Mouse (Mus musculus) left cerebral cortex, adult 11 months (tissue): ENCODE measurements around the gene Luc7l.

Source experiments
- DNase-seq: peaks from one replicate; pipeline ENCODE4 v3.0.0; 2022; ENCODE audit warnings: low spot score

The Luc7l gene

GRCm38 (mm10) chr17:26252539-26253251 is at the start of gene Luc7l:
Gene Luc7l (plus strand): TSS chr17:26252896.
- peak; percentile 89 for DNase-seq

DNA sequence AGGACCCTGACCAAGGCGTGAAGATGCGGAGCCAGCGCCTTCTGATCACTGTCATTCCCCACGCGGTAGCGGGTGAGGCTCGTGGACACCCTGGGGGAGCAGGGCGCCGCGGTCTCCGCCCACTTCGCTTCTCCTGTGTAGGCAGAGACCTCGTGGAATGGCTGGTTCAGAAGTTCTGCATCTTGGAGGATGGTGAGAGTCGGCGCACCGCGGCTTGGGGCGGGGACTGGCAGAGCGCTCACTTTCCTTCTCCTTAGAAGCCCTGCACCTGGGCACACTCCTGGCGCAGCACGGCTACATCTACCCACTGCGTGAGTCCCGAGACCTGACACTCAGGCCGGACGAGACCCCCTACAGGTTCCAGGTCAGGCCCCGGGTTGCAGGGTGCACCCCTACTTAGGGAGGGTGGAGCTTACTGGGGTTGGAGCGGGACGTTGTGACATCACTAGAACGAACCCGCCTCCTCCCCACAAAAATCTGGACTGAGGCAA is 49.3 kb upstream of the Luc7l start:
- peak; percentile 62 for DNase-seq

- DNase-seq: no peak
Observed at GRCm38 (mm10) chr17:26204766-26205165, 47.9 kb upstream of the Luc7l start.

DNA sequence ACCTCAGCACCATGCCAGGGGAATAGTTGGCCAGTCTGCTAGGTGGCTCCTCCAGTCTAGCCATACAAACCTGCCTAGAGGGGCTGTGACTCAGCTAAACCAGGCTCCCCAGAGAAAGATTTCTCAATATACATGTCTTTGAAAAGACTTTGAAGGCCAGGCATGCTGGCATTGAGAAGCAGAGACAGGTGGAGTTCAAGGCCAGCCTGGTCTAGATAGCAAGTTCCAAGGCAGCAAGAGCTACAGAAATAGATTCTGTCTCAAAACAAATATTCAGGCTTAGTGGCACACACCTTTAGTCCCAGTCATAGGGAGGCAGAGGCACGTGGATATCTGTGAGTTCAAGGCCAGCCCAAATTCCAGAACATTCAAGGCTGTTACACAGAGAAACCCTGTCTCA is 46.3 kb upstream of the Luc7l start:
- DNase-seq: no peak

DNA sequence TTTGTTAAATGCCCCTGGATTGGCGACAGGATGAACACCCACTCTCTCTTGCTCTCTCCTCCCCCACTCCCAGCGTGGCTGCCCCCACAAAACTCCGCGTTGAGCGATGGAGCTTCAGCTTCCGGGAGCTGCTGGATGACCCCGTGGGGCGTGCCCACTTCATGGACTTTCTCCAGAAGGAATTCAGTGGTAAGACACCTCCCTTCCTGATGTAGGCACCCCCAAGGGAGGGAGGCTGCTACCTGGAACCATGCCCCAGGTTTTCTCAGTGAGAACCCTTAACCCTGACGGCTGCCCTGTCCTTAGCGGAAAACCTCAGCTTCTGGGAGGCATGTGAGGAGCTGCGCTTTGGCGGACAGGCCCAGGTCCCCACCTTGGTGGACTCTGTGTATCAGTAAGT is 45.0 kb upstream of the Luc7l start, which contains the start of gene Arhgdig:
Gene Arhgdig (minus strand): TSS at position 101 of the 400 bp plus-strand sequence.
- DNase-seq: no peak

DNA sequence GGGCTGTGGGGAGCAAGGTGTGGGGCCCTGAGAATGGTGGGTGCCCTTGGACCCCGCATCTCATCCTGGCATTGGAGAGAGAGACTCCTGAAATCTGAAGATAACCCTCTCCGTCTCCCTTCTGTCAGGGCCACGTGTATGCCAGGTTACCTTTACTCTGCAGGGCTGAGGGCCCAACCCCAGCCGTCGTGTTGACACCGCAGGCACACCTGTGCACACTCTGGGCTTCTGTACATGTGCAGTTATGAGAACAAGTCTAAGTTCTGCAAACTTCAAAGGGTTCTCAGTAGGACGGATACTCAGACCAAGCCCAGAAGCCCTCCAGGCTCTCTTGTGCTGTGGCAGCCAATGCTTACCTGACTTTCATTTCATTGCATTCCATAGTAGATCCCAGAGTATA is 40.5 kb upstream of the Luc7l start:
- DNase-seq: no peak

DNA sequence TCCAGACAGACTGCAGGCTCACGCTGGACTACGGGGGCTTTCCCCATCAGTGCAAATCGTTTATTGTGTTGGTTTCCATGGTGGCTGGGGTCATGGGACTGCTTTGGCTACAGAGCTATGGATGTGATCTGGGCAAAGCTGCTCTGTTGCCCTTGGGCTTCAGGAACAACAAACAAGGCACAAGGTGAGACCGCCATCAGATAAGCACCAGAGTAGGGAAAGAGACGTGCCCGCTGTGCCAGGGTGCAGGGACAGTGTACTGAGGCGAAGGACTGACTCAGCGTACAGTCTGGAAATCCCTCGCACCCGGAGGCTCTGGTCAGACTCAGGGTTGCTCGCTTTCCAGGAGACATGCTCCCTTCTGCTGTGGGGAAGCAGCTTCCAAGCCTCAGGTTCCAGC is 40.0 kb upstream of the Luc7l start:
- no peak for DNase-seq

- DNase-seq: no peak
Observed at GRCm38 (mm10) chr17:26221508-26221907, 31.2 kb upstream of the Luc7l start.

DNA sequence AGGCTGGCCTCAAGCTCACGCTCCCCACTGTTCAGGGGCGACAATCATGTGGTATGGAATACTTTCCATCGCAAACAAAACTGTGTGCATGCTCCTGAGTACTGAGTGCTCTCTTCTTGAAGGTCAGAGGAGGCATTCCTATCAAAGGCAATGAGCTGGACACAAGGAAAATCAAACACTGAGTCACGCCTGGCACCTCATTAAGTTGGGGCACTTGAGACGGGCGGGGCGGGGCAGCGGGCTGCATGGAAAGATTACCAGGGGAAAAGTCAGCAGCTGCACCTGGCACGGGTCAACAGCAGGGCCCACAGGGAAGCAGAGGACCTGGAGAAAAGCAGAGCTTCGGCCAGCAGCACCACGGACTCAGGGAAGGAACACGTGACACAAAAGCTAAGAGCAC is 27.5 kb upstream of the Luc7l start:
- DNase-seq: no peak

- no peak for DNase-seq
Observed at GRCm38 (mm10) chr17:26229776-26230175, 22.9 kb upstream of the Luc7l start.

DNA sequence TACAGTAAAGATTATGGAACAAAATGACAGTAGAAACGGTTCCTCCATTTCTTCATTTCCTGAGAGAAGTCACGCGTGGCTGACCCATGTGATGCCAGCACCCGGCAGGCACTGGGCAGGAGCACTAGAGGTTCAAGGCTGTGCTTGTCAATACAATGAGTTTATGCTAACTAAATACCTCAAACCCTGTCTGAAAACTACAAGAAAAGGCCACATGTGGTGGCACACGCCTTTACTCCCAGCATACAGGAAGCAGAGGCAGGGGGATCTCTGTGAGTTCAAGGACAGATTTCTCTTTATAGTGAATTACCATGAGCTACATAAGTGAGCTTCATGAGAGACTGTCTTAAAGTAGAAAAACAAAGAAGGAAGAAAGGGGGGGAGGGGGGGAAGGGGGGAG is 21.5 kb upstream of the Luc7l start:
- no peak for DNase-seq

- no peak for DNase-seq
Observed at GRCm38 (mm10) chr17:26232863-26233262, 19.8 kb upstream of the Luc7l start.

GRCm38 (mm10) chr17:26234386-26234785 is 18.3 kb upstream of the Luc7l start:
- DNase-seq: no peak

DNA sequence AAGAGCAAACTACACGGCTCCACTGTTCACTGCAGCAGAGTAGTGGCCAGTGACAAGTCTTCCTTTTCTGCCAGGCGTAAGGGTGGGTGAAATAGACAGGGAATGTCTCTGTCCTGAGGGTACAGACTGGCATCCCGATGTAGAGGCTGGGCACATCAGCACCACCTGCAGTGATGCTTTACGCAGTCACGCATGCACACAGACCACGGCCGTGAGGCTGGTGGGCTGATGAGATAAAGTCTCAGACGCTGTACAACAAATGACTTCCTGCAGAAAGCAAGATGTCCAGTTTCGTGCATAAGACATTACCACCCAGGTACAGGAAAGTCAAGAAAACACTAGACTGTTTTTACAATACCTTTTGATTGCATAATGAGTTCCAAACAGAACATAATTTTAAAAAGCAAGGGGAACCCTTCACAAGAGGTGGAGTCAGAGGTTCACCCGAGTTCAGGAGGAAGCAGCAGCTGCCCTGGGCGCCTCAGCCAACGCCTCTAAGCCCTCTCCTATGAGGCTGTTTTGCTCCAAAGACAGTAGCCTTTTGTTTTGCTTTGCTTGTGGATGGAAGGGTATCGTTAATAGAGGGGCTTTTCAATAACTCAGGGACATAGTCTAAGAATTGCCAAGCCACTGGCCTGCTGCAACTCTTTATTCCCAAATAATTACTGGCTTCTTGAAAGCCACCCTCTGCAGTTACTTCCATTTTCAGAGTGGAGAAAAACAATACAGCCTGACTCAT is 17.4 kb upstream of the Luc7l start:
- DNase-seq: no peak

DNA sequence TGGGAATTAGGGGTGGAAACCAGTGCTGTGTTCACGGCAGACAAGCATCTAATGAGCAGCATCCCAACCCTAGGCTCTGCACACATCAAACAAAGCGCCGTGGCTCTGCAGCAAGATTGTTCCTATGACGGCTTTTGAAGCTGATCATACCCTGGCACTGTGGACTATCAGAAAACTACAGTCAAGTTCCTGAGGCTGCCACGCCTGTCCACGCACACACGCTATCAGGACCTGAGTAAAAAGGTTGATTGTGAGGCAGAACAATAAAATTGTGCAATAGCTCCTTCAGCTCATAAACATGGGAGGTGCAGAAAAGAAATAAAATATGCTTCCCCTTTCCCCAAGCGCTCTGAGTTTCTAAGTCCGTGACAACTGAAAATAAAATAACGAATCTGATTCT is 15.0 kb upstream of the Luc7l start:
- DNase-seq: no peak

DNA sequence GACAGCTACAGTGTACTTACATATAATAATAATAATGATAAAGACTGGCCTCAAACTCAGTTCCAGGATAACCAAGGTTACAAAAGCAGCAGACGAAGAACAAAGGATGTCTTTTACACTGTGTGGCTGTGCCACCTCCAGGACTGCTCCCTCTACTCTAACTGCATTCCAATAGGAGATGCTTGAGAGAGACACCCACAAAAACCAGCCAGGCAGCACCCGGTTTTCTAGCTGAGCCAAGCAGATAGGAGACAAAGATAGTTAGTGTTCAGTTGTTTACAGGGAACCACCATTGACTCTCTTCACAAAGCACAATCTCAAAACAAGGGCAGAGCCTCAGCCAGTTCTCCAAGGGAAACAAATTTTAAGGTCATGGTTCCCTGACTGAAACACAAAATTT is 13.1 kb upstream of the Luc7l start:
- DNase-seq: no peak

DNA sequence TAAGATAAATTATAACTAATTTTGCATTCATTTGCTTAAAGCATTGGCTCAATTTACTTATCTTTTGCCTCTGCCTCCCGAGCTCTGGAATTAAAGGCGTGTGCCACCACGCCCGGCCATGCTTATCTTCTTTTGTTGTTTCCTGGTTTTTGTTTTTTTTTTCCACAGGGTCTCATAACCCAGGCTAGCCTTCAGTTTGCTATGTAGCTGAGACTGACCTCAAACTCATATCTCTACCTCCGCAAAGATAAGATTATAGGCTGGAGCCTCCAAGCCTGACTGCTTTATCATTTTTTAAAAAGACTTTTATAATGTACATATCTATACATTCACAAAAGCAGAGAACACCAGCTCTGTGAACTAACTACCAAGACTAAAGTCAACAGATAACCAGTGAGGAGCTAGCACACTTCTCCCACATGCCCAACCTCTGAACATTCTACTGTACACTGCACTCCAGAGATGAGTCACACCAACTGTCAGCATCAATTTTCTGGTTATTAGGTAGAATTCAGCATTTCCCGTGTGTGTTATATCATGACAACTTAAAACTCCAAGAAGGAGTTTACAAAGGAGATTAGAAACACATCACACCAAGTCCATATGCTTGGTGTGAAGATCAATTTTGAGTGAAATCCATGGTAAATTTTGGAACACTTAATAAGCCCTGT is 12.4 kb upstream of the Luc7l start:
- DNase-seq: no peak

DNA sequence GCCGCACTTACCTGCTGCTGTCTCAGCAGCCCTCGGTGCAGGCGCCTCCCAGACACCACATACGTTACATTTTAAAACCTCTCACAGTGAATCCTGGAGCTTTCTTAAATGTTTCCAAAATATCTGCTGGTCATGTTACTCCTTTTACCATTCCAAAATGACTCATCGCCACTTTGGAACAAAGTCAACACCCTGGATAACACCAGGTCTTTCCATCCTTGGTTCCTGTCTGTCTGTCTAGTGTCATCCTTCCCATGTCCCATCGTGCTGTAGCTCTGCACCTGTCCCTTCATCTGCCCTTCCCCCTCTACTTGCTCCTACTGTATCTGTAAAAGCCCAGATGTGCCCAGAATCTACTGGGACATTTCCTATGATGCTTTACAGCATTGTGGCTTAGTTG is 11.7 kb upstream of the Luc7l start:
- no peak for DNase-seq

GRCm38 (mm10) chr17:26243471-26244100 is 9.1 kb upstream of the Luc7l start:
- DNase-seq: peak; percentile 30

GRCm38 (mm10) chr17:26244101-26244841 is 8.4 kb upstream of the Luc7l start, which contains the start of gene Fam234a:
Gene Fam234a (minus strand): TSS chr17:26244242.
- peak; percentile 89 for DNase-seq

GRCm38 (mm10) chr17:26251886-26252538 is 684 bp upstream of the Luc7l start:
- no peak for DNase-seq
